Mouse (Mus musculus) left cerebral cortex, postnatal 25 days (tissue): Measurements from ENCODE around the gene Itgb7. TPM values are rescaled to one million over a fixed set of nuclear protein-coding genes. Genes with fewer than 3 reads are reported as not detected.

ENCODE experiments used
- DNase-seq, 2 experiments: peaks; one replicate each; pipeline ENCODE4 v3.0.0; 2022; ENCODE audit warnings: low spot score in 2 of 2, mixed read lengths in 1 of 2
- intact Hi-C: fragments of 180-260 bp; cut with DNase I; formaldehyde crosslinking; loops from one replicate; pipeline ENCODE4 v1.15.1; 2025
- total RNA-seq, 2 experiments: library from RNA; stranded (reverse); gene quantifications; 2 replicates each; pipeline ENCODE4 v1.2.3; 2021

Itgb7 gene
- total RNA-seq, 2 experiments from 2014 or later: 1.0 to 1.7 TPM

DNA sequence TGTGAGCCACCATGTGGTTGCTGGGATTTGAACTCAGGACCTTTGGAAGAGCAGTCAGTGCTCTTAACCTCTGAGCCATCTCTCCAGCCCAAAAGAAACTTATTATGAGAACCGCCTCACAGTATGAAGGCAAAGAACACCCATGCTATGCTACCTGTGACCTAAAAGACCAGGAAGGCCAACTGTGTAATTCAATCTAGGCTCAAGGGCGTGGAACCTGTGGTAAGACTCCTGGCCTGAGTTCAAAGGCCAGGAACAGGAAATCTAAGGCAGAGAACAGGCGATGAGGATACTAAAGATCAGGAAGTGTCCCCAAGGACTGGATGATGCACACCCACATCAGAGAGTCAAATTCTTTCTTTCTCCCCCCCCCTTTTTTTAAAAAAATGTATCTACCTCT, 58.2 kb downstream of the Itgb7 start:
- intact Hi-C loops: no loop called here
- no peak for DNase-seq

DNA sequence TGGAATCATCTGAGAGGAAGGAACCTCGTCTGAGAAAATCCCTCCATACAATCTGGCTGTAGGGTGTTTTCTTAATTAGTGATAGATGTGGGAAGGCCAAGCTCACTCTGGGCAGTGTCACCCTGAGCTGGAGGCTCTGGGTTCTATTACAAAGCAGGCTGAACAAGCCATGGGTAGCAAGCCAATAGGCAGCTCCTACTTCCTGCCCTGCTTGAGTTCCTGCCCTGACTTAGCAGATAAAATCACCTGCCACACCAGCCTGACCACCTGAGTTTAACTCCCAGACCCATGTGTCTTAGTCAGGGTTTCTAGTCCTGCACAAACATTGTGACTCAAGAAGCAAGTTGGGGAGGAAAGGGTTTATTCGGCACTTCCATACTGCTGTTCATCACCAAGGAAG, 62.7 kb downstream of the Itgb7 start:
- intact Hi-C loops: no loop called here
- DNase-seq: no peak

DNA sequence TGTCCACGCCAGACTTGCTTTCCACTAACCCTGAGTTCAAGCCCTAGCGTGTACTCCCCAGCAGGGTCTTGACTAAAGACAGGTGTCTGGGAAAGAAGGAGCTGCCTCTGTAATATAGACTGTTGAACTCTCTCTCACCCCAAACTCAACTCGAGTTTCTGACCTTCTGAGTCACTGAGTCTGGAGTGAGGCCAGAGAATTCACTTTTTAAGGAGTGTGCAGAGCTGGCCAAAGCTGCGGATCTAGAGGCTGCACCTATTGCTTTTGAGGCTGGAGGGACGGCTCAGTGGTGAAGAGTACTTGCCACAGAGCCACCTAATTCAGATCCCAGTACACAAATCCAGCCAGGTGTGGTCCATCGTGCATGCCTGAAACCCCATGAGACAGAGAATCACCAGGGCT, 64.1 kb downstream of the Itgb7 start:
- intact Hi-C loops: no loop called here

More for the DNA sequence above, 64.1 kb downstream of the Itgb7 start:
- no peak for DNase-seq

Other genes starting within 250 kb of the Itgb7 start
- gene Krt8, start 227.5 kb downstream of the Itgb7 start, total RNA-seq: under 1 TPM in 1 of 2 experiments, not detected in 1; 0.32 TPM
- under 1 TPM in 1 of 2 experiments, not detected in 1; 0.69 TPM for gene Krt18, start 203.8 kb downstream of the Itgb7 start, total RNA-seq
- 100 to 1,000 TPM; 157 to 161 TPM for gene Eif4b, start 158.2 kb downstream of the Itgb7 start, total RNA-seq
- gene Tns2, start 131.5 kb downstream of the Itgb7 start, total RNA-seq: 10 to 100 TPM; 11.8 to 19.1 TPM
- gene Spryd3, start 95.7 kb downstream of the Itgb7 start, total RNA-seq: 100 to 1,000 TPM; 142 to 146 TPM
- gene Igfbp6, start 87.6 kb downstream of the Itgb7 start, total RNA-seq: 10 to 100 TPM; 36.5 to 43.1 TPM
- under 1 TPM in 1 of 2 experiments, not detected in 1; 0.14 TPM for gene Soat2, start 81.4 kb downstream of the Itgb7 start, total RNA-seq
- gene Zfp740, start 28.7 kb downstream of the Itgb7 start, total RNA-seq: 10 to 100 TPM; 58.5 to 64.9 TPM
- gene Csad, start 27.2 kb downstream of the Itgb7 start, total RNA-seq: 10 to 100 TPM; 28.4 to 32.1 TPM
- gene Rarg, start 25.6 kb upstream of the Itgb7 start, total RNA-seq: 10 to 100 TPM; 12.7 to 15.4 TPM
- not detected for gene Gm9918, start 38.6 kb upstream of the Itgb7 start, total RNA-seq
- gene Mfsd5, start 47.5 kb upstream of the Itgb7 start, total RNA-seq: 10 to 100 TPM; 42.1 to 43.9 TPM
- under 1 TPM; 0.60 to 0.76 TPM for gene Espl1, start 64.3 kb upstream of the Itgb7 start, total RNA-seq
- 100 to 1,000 TPM; 365 to 396 TPM for gene Pfdn5, start 94.2 kb upstream of the Itgb7 start, total RNA-seq
- 10 to 100 TPM; 54.8 to 57.2 TPM for gene Myg1, start 99.8 kb upstream of the Itgb7 start, total RNA-seq
- gene Aaas, start 118.8 kb upstream of the Itgb7 start, total RNA-seq: 10 to 100 TPM; 14.0 to 16.6 TPM
- under 1 TPM; 0.41 to 0.66 TPM for gene Sp7, start 135.2 kb upstream of the Itgb7 start, total RNA-seq
- 10 to 100 TPM; 24.3 to 27.0 TPM for gene Sp1, start 174.2 kb upstream of the Itgb7 start, total RNA-seq
- gene Amhr2, start 213.4 kb upstream of the Itgb7 start, total RNA-seq: 1 to 10 TPM in 1 of 2 experiments, under 1 TPM in 1; 0.62 to 2.4 TPM
- gene Prr13, start 227.1 kb upstream of the Itgb7 start, total RNA-seq: 10 to 100 TPM; 35.8 to 42.0 TPM
- gene Pcbp2, start 238.6 kb upstream of the Itgb7 start, total RNA-seq: 100 to 1,000 TPM; 464 to 469 TPM